Mouse (Mus musculus) erythroblast, embryonic 14.5 days (primary cell): ENCODE measurements around the gene Selenbp2. TPM values are rescaled to one million over a fixed set of nuclear protein-coding genes. Genes with fewer than 3 reads are reported as not detected.

Experiments used
- H3K27me3 ChIP-seq: 2 replicates; pipeline ENCODE4 v1.6.1; 2012; ENCODE audit warnings: inconsistent platforms; ENCODE audit not compliant: control insufficient read depth
- H3K36me3 ChIP-seq: 2 replicates; pipeline ENCODE4 v1.6.1; 2012; ENCODE audit warnings: mild to moderate bottlenecking, inconsistent platforms; ENCODE audit not compliant: control insufficient read depth
- H3K4me1 ChIP-seq: 2 replicates; pipeline ENCODE4 v1.6.1; 2012; ENCODE audit warnings: inconsistent platforms; ENCODE audit not compliant: control insufficient read depth
- H3K4me3 ChIP-seq: replicated peaks from 2 replicates; pipeline ENCODE3; 2012; ENCODE audit warnings: moderate library complexity, mild to moderate bottlenecking, inconsistent platforms
- H3K9me3 ChIP-seq: 2 replicates; pipeline ENCODE4 v1.6.1; 2012; ENCODE audit warnings: low read length, inconsistent platforms, mixed read lengths; ENCODE audit not compliant: control insufficient read depth
- GATA1 ChIP-seq: IDR thresholded peaks from 2 replicates; pipeline ENCODE4 v1.6.1; 2012; ENCODE audit warnings: low read length, inconsistent platforms, mixed read lengths
- TAL1 ChIP-seq: IDR thresholded peaks from 3 replicates; pipeline ENCODE4 v1.6.1; 2012; ENCODE audit warnings: low read length, inconsistent platforms, mixed read lengths
- polyA plus RNA-seq: library from polyadenylated mRNA; stranded (reverse); fragments of >175 nt; gene quantifications from 2 replicates; pipeline ENCODE4 v1.2.3, GENCODE M21; 2012

Gene Selenbp2
- polyA plus RNA-seq, 1 experiment = 0.05 TPM

- no peaks in the 10 kb centered on the region for H3K36me3 ChIP-seq
- no peaks in the 10 kb centered on the region for H3K4me1 ChIP-seq
- no peaks in the 10 kb centered on the region for H3K27me3 ChIP-seq
- H3K4me3 ChIP-seq = no peak overlapping the region
- peaks cover 10% of the 10 kb centered on the region for H3K9me3 ChIP-seq
- TF ChIP-seq GATA1 (no peak), TAL1 (no peak)
Measured at GRCm38 (mm10) chr3:94745691-94746090, 52.3 kb downstream of the Selenbp2 start.

Other genes with a start within 250 kb of the Selenbp2 start
- not detected in 2 replicates for gene Oaz3, start 249.6 kb upstream of the Selenbp2 start, polyA plus RNA-seq
- gene Celf3, start 215.3 kb upstream of the Selenbp2 start, polyA plus RNA-seq = 0.03 TPM in 1 of 2 replicates, not detected in the other
- not detected in 2 replicates for gene Riiad1, start 213.2 kb upstream of the Selenbp2 start, polyA plus RNA-seq
- gene Snx27, start 110.8 kb upstream of the Selenbp2 start, polyA plus RNA-seq = 0.17 and 0.20 TPM in 2 replicates
- gene Gm10972, start 50.4 kb upstream of the Selenbp2 start, polyA plus RNA-seq = not detected in 2 replicates
- 0.30 and 0.68 TPM in 2 replicates for gene Tuft1, start 34.7 kb upstream of the Selenbp2 start, polyA plus RNA-seq
- gene Cgn, start 92.9 kb downstream of the Selenbp2 start, polyA plus RNA-seq = 0.02 and 0.04 TPM in 2 replicates
- 1.3 and 1.7 TPM in 2 replicates for gene Pogz, start 144.0 kb downstream of the Selenbp2 start, polyA plus RNA-seq
- 16.8 TPM in 2 replicates for gene Psmb4, start 193.4 kb downstream of the Selenbp2 start, polyA plus RNA-seq
- 0.64 and 1.1 TPM in 2 replicates for gene Selenbp1, start 239.5 kb downstream of the Selenbp2 start, polyA plus RNA-seq